Mouse (Mus musculus): ENCODE results near the gene Olfr1499. TPM values are rescaled to one million over a fixed set of nuclear protein-coding genes. Genes with fewer than 3 reads are reported as not detected.

Gene Olfr1499
- under 1 TPM in 1 of 2 experiments, not detected in 1; 0.08 TPM for polyA plus RNA-seq (2017; shearing (Covaris generic))

DNA sequence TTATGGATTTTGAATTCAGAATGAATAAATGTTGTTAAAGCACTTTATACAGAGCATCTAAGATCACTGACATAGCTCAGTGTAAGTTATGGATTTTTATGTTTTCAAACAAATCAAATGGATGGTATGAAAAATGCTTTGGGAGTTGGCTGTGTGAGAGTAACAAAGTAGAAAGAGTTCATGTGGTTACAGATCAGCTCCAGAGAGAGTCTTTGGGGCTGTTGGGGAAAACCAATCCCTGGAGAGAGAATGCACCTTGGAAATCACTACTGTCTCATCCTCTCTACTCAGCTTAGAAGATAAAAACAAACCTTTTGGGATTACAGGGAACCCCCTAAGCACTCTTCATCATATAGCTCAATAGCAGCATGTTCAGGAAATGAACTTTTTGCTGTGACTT, at the start of gene Olfr1499:
TSS of gene Olfr1499 (minus strand) at position 101 of the 400 bp plus-strand sequence.

DNA sequence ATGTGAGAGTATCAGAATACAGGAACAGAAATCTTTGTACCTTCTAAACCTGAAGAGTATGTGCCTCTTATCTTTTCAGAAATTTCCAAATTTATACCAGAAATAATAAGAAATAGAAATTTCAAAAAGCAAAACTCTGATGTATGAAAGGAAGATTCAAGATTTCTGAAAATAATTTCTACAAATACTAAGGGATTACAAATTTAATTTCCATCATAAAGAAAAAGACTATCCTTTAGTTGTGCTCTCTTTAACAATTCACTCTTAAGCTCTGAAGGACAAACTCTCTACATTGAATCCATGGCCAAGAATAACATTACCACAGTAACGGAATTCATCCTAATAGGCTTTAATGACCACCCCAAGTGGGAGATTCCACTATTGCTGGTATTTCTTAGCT, 42.2 kb upstream of the Olfr1499 start, which contains the start of gene Olfr1502:
TSS of gene Olfr1502 (plus strand) at position 301 of the 400 bp plus-strand sequence.

DNA sequence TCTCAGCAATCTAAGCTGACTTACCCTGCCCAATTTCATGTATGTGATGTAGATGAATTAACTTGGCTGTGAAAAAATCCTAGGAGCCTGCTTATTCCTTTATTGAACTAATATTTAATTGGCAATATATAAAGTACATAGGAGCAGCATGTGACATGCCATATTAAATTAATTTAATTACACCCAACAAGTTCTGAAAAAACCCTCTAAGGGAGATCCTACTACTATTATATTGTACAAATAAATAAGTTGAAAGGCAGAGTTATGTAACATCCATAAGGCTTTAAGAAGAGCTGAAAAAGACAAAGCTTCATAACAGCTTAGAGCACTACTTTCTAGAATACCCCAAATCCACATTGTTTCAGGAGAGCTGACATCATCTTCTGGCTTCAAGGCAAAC, 31.3 kb upstream of the Olfr1499 start, which contains the start of gene Olfr1501:
TSS of gene Olfr1501 (minus strand) at position 101 of the 400 bp plus-strand sequence.

GRCm38 (mm10) chr19:13830388-13830787, 11.1 kb upstream of the Olfr1499 start, which contains the start of gene Olfr1500:
Olfr1500 (minus strand) TSS chr19:13830488.

DNA sequence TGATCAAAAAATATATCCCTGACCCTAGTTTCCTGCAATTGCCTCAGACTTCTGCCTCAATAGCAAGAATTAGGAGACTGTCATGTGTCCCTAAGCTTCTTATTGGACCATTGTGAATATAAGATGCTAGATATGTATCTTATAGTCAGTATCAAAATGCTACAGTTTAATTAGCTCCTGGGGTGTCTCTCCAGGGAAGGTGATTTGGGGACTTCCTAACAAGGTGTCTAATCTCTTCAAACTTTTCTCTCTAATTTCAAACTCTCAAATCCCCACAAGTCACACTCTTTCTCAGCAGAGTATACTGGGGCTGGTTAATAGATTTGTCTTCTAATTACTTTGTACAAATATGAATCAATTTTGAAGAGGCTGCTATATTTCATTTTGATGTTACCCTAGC, 21.1 kb downstream of the Olfr1499 start, which contains the start of gene Olfr1497:
TSS of gene Olfr1497 (minus strand) at position 101 of the 400 bp plus-strand sequence.

DNA sequence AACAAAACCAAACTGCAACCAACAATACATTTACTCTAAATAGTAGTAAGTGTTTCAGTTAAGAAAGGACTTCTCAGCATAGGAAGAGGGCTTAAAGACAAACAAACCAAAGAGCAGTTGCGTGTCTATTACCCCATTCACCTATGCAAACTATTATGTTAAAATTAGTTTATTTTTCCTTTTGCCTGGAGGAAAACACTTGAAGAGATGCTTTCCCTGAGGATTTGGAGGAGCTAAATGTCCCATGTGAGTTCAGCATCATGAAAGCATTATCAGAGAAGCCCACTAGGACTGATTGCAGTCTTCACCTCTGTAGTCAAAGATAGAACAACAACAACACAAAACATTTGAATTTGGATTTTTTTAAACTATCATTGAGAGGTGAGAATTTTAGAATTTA, 41.7 kb downstream of the Olfr1499 start, which contains the start of gene Olfr1496:
TSS of gene Olfr1496 (plus strand) at position 301 of the 400 bp plus-strand sequence.

GRCm38 (mm10) chr19:13764306-13764705, 54.9 kb downstream of the Olfr1499 start, which contains the start of gene Olfr1495:
Olfr1495 (plus strand) TSS chr19:13764606.

Other genes starting within 250 kb of the Olfr1499 start
- gene Olfr1484, start 235.9 kb downstream of the Olfr1499 start, polyA plus RNA-seq (2017; shearing (Covaris generic)) = not detected
- gene Olfr1487, start 202.1 kb downstream of the Olfr1499 start, polyA plus RNA-seq (2017; shearing (Covaris generic)) = under 1 TPM in 1 of 2 experiments, not detected in 1; 0.06 TPM
- gene Olfr1489, start 187.8 kb downstream of the Olfr1499 start, polyA plus RNA-seq (2017; shearing (Covaris generic)) = not detected
- under 1 TPM in 1 of 2 experiments, not detected in 1; 0.34 TPM for gene Olfr1490, start 168.4 kb downstream of the Olfr1499 start, polyA plus RNA-seq (2017; shearing (Covaris generic))
- gene Olfr1491, start 122.2 kb downstream of the Olfr1499 start, polyA plus RNA-seq (2017; shearing (Covaris generic)) = not detected
- gene Olfr1493-ps1, start 96.2 kb downstream of the Olfr1499 start, polyA plus RNA-seq (2017; shearing (Covaris generic)) = under 1 TPM in 1 of 2 experiments, not detected in 1; 0.10 TPM
- gene Olfr1494, start 79.7 kb downstream of the Olfr1499 start, polyA plus RNA-seq (2017; shearing (Covaris generic)) = under 1 TPM in 1 of 2 experiments, not detected in 1; 0.20 TPM
- gene Olfr1495, start 54.8 kb downstream of the Olfr1499 start, polyA plus RNA-seq (2017; shearing (Covaris generic)) = not detected
- not detected for gene Olfr1496, start 41.6 kb downstream of the Olfr1499 start, polyA plus RNA-seq (2017; shearing (Covaris generic))
- gene Olfr1497, start 21.2 kb downstream of the Olfr1499 start, polyA plus RNA-seq (2017; shearing (Covaris generic)) = not detected
- gene Olfr1500, start 11.0 kb upstream of the Olfr1499 start, polyA plus RNA-seq (2017; shearing (Covaris generic)) = not detected
- under 1 TPM in 1 of 2 experiments, not detected in 1; 0.70 TPM for gene Olfr1501, start 31.2 kb upstream of the Olfr1499 start, polyA plus RNA-seq (2017; shearing (Covaris generic))
- gene Olfr1502, start 42.3 kb upstream of the Olfr1499 start, polyA plus RNA-seq (2017; shearing (Covaris generic)) = not detected
- gene Olfr1504, start 78.5 kb upstream of the Olfr1499 start, polyA plus RNA-seq (2017; shearing (Covaris generic)) = under 1 TPM in 1 of 2 experiments, not detected in 1; 0.38 TPM
- gene Olfr1505, start 94.1 kb upstream of the Olfr1499 start, polyA plus RNA-seq (2017; shearing (Covaris generic)) = not detected